Mouse (Mus musculus) skeletal muscle tissue, adult 2 months (tissue): ENCODE data around the gene Dyrk3.
"Not testable (repeated sequence)": the region's sequence is repeated elsewhere in the genome, so short reads cannot be mapped to it uniquely, and the experiment has no call there.

Source experiments
- DNase-seq: peaks from one replicate; pipeline ENCODE4 v3.0.0-alpha.2; 2012; ENCODE audit warnings: low read depth, low spot score

Dyrk3 gene

DNA sequence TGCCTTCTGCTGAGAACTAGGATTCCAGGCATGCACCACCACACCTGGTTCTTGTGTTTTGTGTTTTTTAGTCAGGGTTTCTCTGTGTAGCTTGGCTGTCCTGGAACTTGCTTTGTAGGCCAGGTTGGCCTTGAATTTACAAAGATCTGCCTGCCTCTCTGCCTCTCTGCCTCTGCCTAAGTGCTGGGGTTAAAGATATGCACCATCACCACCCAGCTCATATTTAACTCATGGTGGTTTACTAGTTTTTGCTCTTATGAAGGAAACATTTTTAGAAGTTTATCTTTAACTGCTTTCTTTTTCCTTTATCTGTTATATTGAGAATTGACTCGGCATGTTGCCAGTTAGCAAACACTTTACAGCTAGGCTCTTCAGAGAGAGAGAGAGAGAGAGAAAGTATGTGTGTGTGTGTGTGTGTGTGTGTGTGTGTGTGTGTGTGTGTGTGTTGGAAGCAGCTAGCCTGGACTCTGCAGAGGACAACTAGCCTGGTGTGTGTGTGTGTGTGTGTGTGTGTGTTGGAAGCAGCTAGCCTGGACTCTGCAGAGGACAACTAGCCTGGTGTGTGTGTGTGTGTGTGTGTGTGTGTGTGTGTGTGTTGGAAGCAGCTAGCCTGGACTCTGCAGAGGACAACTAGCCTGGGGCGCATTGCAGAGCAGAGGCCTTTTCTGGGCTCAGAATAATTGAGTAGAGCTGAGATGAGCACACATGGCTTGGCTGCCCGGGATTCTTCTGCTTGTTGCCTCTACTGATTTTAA is 21.6 kb upstream of the Dyrk3 start:
- not testable (repeated sequence) for DNase-seq

DNA sequence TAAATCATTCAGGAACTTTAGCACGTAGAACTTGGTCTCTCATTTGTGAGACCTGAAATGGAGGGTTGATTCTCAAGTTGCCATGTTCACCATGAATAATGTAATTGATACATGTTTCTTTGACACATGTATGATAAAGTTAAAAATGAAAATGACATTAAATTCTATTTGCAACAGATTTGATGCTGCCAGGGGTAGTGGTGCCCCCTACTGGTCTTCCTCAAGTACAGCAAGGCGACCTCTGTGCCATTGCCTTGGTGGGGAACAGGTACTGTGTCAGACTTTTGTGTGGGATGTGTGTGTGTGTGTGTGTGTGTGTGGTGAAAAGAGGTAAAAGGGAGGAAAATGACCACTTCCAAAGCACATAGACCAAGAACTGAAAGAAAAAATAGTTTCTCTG is 17.3 kb upstream of the Dyrk3 start:
- no peak for DNase-seq

DNA sequence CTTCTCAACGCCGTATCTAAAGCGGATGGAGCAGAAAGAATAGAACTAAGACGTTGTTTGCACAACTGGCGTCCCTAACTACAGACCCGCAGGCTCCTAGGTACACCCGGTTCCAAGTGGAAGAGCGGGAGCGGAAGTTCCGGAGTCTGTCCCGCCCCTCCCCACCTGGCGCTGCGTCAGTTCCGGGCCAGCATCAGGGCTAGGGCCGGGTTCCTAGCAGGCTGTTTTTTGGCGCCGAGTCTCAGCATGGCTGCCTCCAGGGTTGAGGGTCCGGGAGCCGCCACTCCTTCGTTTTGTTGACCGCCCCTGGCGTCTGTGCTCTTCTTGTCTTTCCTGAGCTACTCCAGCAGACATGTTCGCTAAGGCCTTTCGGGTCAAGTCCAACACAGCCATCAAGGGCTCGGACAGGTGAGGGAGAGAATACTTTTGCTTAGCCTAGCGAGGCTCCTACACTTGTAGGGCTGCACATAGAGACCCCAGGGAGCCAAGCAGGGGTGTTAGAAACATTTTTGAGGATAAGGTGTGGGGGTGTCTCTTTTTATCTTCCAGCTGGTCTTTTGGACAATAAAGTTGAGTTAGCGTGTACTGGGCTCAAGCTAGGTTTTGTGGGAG is 15.0 kb upstream of the Dyrk3 start, which contains the start of gene Eif2d:
Eif2d (plus strand) TSS at position 164 of the 612 bp plus-strand sequence.
- peak; percentile 62 for DNase-seq

DNA sequence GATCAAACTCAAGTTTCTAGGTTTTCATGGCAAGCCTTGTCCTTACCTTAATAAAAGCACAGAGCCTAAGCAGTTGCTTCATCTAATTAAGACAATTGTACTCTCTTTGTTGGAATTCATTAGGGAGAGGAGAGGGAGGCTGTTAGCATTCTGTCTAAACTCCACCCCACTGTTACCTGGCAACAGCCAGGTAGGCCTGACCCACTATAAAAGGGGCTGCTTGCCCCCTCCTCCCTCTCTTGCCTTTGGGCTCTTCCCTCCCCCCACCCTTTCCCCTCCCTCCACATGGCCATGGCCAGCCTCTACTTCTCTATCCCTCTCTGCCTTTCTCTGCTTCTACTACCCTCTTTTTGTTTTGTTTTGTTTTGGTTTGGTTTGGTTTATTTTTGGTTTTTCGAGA is 11.4 kb upstream of the Dyrk3 start:
- DNase-seq: no peak

DNA sequence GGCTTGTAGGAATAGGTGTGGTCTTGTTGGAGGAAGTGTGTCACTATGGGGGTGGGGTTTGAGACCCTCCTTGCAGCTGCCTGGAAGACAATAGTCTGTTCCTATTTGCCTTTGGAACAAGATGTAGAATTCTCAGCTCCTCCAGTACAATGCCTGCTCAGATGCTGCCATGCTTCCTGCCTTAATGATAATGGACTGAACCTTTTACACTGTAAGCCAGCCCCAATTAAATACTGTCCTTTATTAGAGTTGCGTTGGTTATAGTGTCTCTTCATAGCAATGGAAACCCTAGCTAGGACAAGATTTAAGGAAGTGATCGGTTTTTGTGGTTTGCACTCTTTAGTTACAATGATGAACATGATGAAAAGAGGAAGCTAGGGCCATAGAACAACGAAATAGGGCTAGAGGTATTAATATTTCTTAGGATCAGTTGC is 8.1 kb upstream of the Dyrk3 start:
- no peak for DNase-seq

DNA sequence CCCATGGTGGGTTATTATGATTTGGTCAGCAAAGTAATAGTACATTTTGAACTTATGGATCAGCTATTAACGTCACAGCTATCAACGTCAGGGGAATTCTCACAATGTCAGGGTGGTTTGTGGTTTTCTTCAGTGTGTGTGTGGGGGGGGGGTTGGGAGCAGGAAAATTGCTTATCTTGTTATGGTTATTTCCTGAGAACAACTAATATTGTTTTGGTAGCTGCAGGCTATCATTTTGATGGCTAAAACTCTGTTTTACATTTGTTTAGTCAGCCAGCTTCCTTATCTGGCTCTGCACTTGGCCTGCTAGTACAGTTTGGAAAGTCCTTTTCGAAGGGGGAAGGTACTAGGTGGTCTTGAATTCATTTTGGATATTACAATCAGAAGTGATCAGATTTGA is 7.1 kb upstream of the Dyrk3 start:
- not testable (repeated sequence) for DNase-seq

DNA sequence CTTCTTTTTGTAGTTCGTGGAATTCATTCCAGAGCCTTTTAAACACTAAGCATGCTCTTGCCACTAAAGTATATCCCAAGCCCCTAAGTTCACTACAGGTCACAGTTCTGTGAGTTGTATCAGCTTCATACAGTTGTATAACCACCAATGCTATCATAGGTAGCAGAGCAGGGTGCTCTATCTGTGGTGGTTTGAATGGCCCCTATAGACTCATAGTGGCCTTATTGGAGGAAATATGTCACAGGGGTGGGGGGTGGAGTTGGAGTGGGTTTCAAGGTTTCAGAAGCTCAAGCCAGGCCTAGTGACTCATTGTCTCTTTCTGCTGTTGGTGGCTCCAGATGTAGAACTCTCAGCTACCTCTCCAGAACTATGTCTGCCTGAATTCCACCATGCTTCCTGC is 4.3 kb upstream of the Dyrk3 start:
- no peak for DNase-seq

DNA sequence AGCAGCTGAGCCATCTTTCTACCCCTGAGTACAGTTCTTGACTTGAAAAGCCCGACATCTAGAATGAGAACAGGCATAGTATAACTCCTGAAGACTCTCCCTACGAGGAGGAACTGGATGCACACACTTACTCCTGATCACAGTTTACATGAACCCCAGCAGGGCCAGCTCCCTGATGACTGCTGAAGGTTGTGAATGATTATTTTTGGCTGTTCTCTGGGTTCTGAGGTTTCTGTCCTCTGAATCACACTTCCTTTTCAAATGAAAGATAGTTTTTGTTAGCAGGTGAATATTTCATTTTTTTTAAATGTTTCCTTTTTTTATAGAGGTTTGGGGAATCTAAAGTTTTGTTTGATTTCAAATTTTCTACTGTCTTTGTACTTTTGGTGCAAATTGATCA is 3.3 kb upstream of the Dyrk3 start:
- no peak for DNase-seq

DNA sequence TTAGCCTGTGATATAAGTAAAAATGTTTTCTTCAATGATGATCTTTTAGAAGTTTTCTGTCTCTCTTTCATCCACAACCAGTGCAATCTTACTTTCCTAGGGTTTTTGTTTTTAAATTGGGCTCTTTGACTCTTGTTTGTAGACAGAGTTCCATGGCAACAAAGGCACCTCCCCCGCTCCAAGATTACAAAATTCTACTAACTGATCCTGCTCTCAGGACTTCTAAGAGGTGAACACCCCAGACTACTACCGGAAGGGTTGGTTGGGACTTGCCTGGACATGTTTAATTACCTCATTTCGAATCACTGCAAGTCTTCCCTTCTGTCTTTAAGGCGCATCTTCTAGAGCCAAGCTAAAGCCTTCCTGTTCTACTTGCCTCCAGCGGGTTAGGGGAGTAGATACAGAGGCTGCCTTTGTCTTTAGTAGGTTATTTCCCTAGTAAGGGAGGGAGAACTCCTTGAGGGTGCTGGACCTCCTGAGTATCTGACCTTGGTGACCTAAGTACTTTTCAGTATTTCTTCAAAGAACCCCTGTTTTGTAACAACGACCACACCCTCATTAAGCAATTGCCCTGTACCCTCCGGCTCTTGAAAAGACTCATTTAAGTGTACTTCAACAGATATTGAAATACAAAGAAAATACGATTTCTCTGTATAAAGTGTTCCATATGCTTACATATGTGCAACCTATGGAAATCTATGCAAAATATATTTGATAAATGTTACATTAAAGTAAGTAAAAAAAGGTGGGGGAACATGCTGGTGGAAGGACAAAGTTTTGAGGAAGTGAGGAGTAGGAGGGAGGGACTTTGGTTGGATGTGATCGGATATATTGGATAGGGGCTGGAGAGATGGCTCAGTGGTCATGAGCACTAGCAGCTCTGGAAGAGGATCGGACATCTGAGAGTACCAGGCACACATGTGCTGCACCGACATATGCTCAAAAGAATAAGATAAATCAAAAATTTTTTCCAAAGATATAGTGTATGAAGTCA is 1.3 kb upstream of the Dyrk3 start:
- DNase-seq: no peak

DNA sequence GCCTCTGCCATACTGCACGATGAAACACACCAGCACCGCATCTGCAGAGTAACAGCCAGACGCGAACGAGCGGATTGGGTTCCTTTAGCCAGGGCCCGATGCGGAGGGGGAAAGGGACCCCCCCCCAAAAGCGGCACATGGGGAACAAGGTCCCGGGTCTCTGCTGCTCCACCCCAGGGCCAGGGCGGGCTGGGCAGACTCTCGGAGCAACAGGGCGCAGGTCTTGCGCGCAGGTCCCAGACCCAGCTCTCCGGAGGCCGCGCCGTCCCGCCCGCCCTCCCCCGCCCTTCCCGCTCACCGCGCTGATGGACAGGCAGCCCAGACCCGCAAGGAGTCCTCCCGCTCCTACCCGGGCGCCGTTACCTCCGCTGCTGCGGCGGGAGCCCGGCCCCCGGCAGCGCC is 422 bp downstream of the Dyrk3 start:
- no peak for DNase-seq

DNA sequence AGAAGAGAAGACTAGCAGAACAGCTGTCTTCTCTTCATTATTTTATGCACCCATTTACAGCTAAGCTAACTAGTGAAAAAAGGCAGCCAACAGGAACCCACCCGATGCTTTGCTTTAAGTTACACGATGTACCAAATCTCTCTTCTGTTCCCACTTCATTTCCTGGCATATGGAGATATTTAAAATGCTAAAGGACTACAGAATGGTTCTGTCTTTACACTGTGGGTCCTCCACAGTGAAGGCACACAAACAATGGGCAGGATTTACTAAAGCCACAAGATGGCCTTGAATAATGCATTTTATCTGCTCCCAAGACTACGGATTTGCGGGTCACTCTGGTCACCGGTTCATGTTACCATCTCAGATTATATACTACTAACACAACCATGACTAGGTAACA is 1.0 kb downstream of the Dyrk3 start:
- DNase-seq: no peak

DNA sequence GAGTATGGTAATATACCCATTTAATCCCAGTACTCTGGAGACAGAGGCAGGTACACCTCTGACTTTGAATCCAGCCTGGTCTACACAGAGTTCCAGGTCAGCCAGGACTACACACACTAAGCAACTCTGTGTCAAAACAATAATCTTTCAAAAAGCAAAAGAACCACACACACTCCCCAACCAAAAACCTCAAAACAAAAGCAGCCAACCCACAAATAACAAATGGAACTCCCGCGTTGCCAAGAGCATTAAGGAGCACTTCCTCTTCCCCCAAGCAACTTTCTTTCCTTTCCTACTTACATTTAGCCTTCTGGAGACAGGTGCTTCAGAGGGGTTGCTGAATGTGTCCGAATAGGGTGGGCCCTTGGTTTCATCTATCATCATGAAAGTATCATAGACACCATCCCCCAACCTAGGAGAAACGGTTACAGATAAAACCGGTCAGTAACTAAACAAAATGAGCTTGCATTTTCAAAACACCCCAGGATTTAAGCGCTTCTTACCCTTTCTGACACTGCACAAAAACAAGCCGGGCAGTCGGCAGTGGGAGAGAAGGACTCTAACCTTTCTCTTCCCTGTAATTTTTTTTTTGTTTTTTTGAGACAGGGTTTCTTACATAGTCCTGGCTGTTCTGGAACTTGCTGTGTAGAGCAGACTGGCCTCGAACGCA is 2.0 kb downstream of the Dyrk3 start:
- no peak for DNase-seq

DNA sequence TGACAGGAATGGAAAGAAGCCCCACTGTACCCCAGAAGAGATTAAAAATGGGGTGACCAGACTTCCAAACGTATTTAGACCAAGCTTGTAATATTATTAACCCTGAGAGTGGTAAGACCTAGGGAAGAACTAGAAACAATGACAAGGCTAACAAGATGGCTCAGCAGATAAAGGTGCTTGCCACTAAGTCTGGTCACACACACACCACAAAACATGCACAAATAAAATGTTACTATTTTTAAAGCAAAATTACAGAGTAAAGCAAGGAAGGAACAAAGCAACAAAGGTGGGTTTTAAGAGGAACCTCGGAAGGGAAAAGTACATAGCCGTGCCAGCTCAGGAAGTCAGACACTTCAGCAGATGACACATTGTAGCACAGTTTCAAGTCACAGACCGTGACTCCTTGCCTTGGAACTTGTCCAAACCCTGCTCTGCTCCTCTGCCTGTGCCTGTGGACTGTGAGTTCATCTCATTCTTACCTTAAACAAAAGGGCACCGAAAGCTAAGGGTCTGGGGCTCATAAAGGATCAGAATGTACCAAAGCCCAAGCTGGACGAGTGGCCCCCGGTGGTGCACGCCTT is 3.1 kb downstream of the Dyrk3 start:
- DNase-seq: no peak

DNA sequence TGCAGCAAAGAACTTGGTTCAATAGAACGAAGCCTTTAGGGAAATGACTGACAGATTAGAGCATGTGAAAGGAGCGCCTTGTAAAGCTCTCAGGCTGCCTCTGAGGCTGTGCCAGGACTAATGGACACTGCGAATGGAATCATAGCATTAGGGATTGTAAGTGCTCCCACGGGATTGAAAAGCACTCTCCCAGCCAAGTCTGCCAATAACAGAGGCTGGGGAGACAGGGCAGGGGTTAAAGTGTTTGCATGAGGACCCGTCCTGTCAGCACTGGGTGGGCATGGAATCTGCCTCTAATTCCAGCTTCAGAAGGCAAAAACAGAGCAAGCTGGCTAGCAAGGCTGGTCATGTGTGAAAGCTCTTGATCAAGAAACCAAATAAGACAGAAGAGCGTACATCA is 3.9 kb downstream of the Dyrk3 start:
- DNase-seq: no peak

DNA sequence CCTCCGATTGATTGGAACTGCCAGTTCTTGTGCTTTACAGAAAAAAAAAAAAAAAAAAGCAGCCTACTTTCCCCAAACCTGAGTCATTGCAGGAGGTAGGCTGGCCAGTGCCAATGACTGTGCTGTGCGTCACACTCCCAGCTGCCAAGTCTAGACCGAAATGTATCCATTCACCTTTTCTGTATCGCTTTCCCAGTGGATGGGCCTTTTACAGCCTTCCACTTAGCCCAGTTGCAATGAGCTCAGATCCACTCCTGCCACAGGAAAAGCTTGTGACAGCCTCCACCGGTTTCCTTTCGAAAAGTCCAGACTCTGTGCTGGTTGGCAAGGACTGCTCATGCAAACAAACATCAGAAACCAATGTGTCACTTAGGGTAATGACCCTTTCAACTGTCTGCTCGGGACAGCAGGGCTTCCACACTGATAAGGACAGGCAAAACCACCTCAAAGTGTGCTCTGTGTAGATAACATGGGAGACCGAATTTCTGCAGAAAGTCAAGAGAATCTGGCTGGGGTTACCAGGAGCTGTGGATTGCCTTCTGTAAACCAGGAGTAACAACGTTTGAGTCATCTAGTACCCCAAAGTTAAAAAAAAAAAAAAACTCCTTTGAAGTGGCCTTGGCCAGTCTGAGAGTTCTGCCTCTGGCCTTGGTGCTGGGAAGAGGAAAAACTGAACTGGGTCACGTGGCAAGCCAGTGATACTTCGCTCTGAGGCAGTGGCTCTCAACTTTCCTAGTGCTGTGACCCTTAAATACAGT is 12.0 kb downstream of the Dyrk3 start:
- no peak for DNase-seq

DNA sequence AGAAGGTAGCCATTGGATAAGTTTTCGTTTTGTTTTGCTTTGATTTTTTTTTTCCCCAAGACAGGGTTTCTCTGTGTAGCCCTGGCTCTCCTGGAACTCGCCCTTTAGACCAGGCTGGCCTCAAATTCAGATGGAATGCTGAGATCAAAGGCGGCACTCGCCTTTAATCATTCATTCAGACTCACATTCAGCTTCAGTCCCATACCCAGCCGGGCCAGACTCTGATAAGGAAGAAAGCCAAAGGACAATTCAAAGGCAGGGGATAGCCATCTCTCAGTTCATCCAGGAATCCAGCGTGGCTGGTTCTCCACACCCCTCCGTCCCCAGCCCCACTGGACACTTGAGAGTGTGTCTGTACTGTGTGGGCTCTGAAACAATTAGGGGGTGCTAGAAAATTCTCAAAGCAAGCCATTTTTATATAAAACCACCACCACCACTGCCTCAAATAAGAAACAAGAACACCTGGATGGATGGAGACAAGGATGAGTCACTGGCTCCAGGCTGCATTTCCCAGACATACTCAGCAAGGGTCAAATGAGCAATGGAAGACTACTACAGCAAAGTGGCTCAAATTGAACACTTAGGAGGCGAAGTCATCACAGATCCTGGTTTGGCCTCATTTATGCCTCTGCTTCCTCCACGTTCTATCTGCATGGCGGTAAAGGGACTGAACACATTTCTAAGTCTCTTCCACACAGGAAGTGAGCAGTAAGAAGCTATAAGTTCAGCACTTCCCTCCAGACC is 14.4 kb downstream of the Dyrk3 start:
- no peak for DNase-seq

DNA sequence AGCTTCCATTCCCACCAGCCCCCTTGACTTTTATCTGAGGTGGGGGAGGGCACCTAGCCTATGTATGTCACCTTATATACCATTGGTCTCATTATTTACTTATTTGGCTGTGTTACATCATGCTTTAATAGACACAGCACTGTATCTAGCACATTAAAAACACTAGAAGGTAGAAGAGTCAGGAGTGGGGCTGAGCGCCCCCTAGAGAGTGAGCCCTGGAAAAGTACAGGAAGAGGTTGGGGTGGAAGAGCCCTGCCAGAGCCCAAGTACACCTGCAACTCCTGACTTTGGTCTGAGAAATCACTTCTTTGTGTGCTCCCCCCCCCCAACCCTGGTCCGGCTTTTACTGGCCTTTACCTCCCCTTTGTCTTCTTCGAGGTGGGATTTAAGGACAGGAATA is 16.2 kb downstream of the Dyrk3 start:
- no peak for DNase-seq

DNA sequence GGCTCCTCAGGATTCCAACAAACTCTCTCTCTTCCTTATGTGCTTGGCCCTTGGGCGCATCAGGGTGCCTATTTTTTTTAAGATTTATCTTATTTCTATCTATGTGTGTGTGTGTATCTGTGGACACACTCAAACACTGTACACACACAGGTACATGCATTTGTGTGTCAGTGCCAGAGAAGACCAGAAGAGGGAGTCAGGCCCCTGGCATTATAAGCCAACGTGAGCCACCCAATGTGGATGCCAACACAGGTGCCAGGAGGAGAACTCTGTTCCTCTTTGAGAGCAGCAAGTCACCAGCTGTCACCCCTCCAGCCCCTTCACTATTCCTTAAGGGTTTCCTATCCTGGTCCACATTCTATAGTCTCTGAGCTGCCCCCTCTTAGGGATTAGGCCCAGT is 19.1 kb downstream of the Dyrk3 start:
- no peak for DNase-seq

DNA sequence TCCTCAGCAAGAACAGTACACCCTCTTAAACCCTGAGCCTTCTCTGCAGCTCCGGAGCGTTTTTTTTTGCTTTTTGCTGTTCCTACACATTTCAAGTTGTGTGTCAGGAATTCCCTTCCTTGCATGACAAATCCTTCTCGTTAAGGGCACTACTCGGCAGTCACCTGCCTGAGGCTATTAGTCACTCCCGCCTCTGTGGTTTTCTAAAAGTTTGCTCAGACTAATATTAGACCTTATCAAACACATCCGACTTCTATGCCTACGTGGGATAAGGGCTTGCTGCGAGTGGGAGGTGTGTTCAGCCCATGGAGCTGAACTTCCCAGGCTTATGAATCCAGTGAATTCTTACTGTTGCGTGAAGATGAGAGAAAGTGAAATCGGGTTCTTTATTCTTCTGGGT is 19.6 kb downstream of the Dyrk3 start:
- no peak for DNase-seq
